Mouse (Mus musculus) liver, embryonic 15.5 days (tissue): ENCODE measurements around the gene Cyp2ab1. TPM values are rescaled to one million over a fixed set of nuclear protein-coding genes. Genes with fewer than 3 reads are reported as not detected.

ENCODE experiments used
- ATAC-seq: fragments of 200-750 bp; cut with Nextera tagmentation; 2 replicates; pipeline ENCODE4 v1.8.0; 2017; ENCODE audit warnings: moderate number of reproducible peaks, mild to moderate bottlenecking, moderate library complexity; ENCODE audit not compliant: insufficient read depth
- H3K27ac ChIP-seq: fragments of 300-500 bp; sonication (generic); replicated peaks from 2 replicates; pipeline ENCODE4 v1.5.1; 2015; ENCODE audit warnings: mild to moderate bottlenecking, inconsistent platforms
- H3K27me3 ChIP-seq: fragments of 300-500 bp; sonication (generic); 2 replicates; pipeline ENCODE4 v1.6.1; 2015; ENCODE audit warnings: mild to moderate bottlenecking, inconsistent platforms
- H3K36me3 ChIP-seq: fragments of 300-500 bp; sonication (generic); replicated peaks from 2 replicates; pipeline ENCODE4 v1.6.1; 2015; ENCODE audit warnings: moderate library complexity, mild to moderate bottlenecking, inconsistent platforms
- H3K4me1 ChIP-seq: fragments of 300-500 bp; sonication (generic); replicated peaks from 2 replicates; pipeline ENCODE4 v1.6.1; 2015; ENCODE audit warnings: inconsistent platforms
- H3K4me2 ChIP-seq: fragments of 300-500 bp; sonication (generic); 2 replicates; pipeline ENCODE4 v1.6.1; 2015; ENCODE audit warnings: moderate library complexity, mild to moderate bottlenecking, inconsistent platforms
- H3K4me3 ChIP-seq: fragments of 300-500 bp; sonication (generic); replicated peaks from 2 replicates; pipeline ENCODE4 v1.5.1; 2015; ENCODE audit warnings: mild to moderate bottlenecking, inconsistent platforms
- H3K9ac ChIP-seq: fragments of 300-500 bp; sonication (generic); 2 replicates; pipeline ENCODE4 v1.6.1; 2015; ENCODE audit warnings: moderate library complexity, mild to moderate bottlenecking, inconsistent platforms
- H3K9me3 ChIP-seq: fragments of 300-500 bp; sonication (generic); replicated peaks from 2 replicates; pipeline ENCODE4 v1.6.1; 2016; ENCODE audit warnings: inconsistent platforms
- WGBS: fragments of 180-500 bp; shearing (Covaris S2); methylation state at CpG from one replicate; pipeline ENCODE4 v1.1.7; 2015; ENCODE audit warnings: mixed read lengths; ENCODE audit not compliant: insufficient replicate concordance; 5-methylcytosine and 5-hydroxymethylcytosine counted together
- polyA plus RNA-seq: library from polyadenylated mRNA; unstranded; fragments of >200 nt; fragmentation: Nextera tagmentation; extraction: Ambion mirVana; gene quantifications from 2 replicates; pipeline ENCODE4 v1.2.1, GENCODE M21; 2015

Gene Cyp2ab1
- polyA plus RNA-seq, 1 experiment from 2014 or later: 0.03 TPM

DNA sequence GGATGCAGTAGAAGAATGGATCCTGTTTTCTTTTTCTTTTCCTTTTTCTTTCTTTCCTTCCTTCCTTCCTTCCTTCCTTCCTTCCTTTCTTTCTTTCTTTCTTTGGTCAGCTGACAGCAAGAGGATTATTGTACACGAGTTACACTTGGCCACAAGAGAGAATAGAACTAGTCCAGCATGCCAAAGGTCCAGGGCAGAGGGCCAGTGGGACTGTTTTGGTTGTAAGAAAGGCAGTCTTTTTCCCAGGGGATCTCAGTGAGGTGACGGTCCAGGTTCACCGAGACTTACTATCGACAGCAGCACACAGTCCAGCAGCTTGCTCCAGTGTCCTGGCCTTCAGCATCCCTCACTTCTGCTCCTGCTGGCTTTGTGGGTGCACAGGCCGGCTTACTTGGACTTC lies 3.1 kb upstream of the Cyp2ab1 start:
- Histone ChIP-seq H3K9ac (no peak overlapping the region), H3K4me2 (no peak overlapping the region), H3K9me3 (no peaks in the 10 kb centered on the region), H3K4me3 (no peak overlapping the region), H3K36me3 (peaks cover 23% of the 10 kb centered on the region), H3K27ac (no peak overlapping the region), H3K4me1 (no peaks in the 10 kb centered on the region), H3K27me3 (no peaks in the 10 kb centered on the region)
- no peak for ATAC-seq
- 75% methylated on average over 5 of the region's 5 CpGs for WGBS

DNA sequence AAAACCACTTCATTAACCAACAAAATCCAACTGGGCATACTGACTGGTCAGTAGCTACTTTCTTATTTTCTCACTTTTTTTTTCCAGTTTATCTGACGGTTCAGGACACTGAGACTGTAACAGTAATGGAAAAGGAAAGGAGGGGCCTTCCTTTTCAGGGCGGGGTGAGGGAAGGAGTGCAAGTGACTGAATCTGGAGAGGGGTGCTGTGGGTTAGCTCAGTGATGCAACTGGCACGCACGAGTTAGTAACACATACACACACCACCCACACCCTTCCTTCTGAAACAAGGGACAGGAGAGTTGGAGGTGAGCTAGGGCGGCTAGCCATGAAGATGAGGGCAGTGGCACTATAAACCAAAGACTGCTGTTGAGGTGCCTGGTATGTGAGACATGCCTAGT lies 1.3 kb downstream of the Cyp2ab1 start:
- H3K4me2 ChIP-seq: no peak overlapping the region
- 41% methylated on average over 5 of the region's 5 CpGs for WGBS
- no peaks in the 10 kb centered on the region for H3K36me3 ChIP-seq
- H3K9me3 ChIP-seq: no peaks in the 10 kb centered on the region
- no peaks in the 10 kb centered on the region for H3K27me3 ChIP-seq
- H3K9ac ChIP-seq: no peak overlapping the region
- no peak for ATAC-seq
- H3K4me3 ChIP-seq: no peak overlapping the region
- no peaks in the 10 kb centered on the region for H3K4me1 ChIP-seq
- no peak overlapping the region for H3K27ac ChIP-seq

DNA sequence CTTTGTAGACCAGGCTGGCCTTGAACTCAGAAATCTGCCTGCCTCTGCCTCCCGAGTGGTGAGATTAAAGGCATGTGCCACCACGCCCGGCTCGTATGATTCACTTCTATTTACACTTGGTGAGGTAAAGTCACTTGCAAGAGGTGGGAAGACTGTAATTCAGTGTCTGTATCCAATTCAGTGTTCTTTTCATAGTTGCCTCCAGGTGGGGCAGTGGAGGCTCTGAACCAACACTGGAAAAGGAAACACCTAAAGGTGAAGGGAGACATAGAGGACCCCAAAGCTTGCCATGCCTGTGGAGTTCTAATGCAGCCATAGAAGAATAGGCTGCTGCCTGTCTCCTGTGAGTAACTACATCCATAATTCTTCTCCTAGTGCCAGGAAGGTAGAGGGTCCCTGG lies 2.9 kb downstream of the Cyp2ab1 start:
- H3K36me3 ChIP-seq: no peaks in the 10 kb centered on the region
- 66% methylated on average over 4 of the region's 4 CpGs for WGBS
- H3K27me3 ChIP-seq: no peaks in the 10 kb centered on the region
- H3K27ac ChIP-seq: no peak overlapping the region
- no peak overlapping the region for H3K4me3 ChIP-seq
- H3K4me1 ChIP-seq: no peaks in the 10 kb centered on the region
- no peaks in the 10 kb centered on the region for H3K9me3 ChIP-seq
- H3K9ac ChIP-seq: no peak overlapping the region
- no peak overlapping the region for H3K4me2 ChIP-seq
- ATAC-seq: no peak

DNA sequence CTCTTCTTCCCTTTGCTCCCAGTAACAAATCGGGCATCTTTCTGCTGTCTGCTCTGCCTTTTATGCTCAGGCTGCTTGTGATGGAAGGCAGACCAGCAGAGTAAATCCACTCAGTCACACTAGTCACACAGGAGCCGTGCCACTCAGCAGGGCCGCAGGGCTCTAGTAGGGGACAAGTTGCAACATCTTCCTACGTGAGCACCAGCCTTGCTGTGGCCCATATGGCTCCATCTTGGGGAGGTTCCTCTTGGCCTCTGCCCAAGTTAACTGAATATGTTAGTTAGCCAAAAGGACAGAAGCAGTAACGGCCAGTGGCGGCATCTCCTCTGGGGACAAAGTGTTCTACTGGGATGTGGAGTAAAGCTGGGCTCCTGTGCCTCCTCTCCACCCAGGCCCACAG lies 8.4 kb downstream of the Cyp2ab1 start:
- no peak for ATAC-seq
- H3K36me3 ChIP-seq: no peaks in the 10 kb centered on the region
- WGBS: 62% methylated on average over 6 of the region's 6 CpGs

DNA sequence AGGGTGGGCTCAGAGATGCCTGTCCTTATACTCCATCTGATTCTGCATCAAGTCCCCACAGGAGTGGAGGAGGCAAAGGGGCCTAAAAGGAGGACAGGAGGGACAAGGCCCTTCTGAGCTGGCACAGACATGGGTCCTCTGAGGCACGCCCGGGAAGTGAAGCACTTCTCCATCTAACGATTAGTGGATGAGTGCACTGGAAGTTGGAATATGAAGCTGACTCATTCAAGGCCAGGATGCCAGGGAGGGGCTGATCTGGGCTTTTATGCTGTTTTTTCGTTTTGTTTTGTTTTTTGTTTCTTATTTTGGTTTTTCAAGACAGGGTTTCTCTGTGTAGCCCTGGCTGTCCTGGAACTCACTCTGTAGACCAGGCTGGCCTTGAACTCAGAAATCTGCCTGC lies 9.9 kb downstream of the Cyp2ab1 start:
- Histone ChIP-seq H3K27me3 (no peaks in the 10 kb centered on the region), H3K4me1 (no peaks in the 10 kb centered on the region), H3K27ac (no peak overlapping the region), H3K9me3 (no peaks in the 10 kb centered on the region), H3K36me3 (no peaks in the 10 kb centered on the region), H3K4me2 (no peak overlapping the region), H3K4me3 (no peak overlapping the region), H3K9ac (no peak overlapping the region)
- WGBS: 60% methylated on average over 4 of the region's 4 CpGs
- ATAC-seq: no peak

More for the DNA sequence above, 8.4 kb downstream of the Cyp2ab1 start:
- Histone ChIP-seq H3K27me3 (no peaks in the 10 kb centered on the region), H3K9ac (no peak overlapping the region), H3K4me2 (no peak overlapping the region), H3K9me3 (no peaks in the 10 kb centered on the region), H3K4me3 (no peak overlapping the region), H3K4me1 (no peaks in the 10 kb centered on the region), H3K27ac (no peak overlapping the region)

DNA sequence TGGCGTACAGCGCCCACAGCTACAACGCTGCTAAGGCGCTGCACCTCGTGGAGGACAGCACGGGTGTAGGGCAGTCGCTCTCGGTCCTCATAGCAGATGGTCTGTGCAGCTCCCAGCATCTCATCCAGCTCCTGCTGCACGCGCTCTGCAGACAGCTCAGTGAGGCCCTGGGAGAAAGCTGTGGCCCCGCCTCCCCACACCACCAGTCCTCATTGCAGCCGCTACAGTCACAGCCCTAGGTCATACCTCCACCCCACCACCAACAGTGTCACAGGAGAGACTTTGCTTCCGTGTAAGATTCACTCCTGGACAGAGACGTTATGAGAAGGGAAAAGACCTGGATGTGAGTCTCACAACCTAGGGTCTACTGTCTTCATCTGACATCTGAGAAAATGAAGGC lies 12.9 kb downstream of the Cyp2ab1 start:
- no peaks in the 10 kb centered on the region for H3K27me3 ChIP-seq
- H3K9me3 ChIP-seq: no peaks in the 10 kb centered on the region
- H3K27ac ChIP-seq: no peak overlapping the region
- H3K4me2 ChIP-seq: no peak overlapping the region
- WGBS: 68% methylated on average over 14 of the region's 14 CpGs
- H3K4me1 ChIP-seq: no peaks in the 10 kb centered on the region
- no peak for ATAC-seq
- H3K36me3 ChIP-seq: no peaks in the 10 kb centered on the region
- H3K4me3 ChIP-seq: no peak overlapping the region
- no peak overlapping the region for H3K9ac ChIP-seq

DNA sequence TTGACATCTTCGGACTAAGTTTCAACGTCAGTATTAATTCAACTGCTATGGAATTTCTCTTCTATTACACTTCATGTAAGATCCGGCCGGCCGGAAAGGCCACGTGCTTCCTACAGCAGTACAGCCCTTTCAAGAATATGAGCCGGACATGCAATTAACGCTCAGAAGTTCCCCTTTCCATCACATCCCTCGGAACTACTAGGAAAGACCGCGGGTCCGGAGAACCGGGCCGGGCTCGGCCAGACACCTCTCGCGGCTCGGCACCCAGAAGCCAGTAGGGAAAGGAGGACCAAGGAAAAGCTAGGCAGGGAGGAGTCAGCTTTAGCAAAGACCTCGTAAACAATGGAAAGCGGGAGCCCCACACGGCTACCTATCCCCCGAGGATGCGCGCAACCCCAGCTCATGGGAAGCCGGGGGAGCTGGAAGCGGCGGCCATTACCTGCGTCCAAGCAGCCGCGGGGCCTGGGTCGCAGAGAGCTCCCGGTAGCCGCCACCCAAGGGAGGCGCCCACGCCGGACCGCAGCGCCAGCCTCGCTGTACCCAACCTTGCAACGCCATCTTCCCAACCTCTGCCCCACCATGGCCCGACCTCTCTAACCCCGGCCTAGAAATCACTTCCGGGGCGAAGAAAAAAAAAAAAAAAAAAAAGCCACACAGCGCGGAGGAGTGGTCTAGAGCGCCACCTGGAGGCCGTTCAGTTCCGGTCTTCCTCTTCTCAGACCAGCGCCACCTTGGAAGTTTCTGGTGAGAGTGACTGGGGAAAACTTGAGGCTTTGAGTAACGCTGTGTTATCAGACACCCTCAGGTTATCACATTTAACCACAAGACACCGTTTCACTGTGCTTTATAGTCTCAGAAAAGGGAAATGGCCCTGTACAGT lies 23.2 kb downstream of the Cyp2ab1 start, which contains the start of gene Parl:
Gene Parl, minus strand, starts transcription at position 618 of the 880 bp plus-strand sequence.
- H3K9ac ChIP-seq: peak within 1 kb of the TSS; percentile 75
- no peaks in the 10 kb centered on the region for H3K27me3 ChIP-seq
- H3K4me1 ChIP-seq: peaks cover 24% of the 10 kb centered on the region
- WGBS: under 1% methylated on average over 52 of the region's 52 CpGs
- peak within 1 kb of the TSS; percentile 58 for H3K27ac ChIP-seq
- peaks cover 10% of the 10 kb centered on the region for H3K36me3 ChIP-seq
- peak; percentile 91 for ATAC-seq
- peak within 1 kb of the TSS; percentile 80 for H3K4me3 ChIP-seq
- no peaks in the 10 kb centered on the region for H3K9me3 ChIP-seq
- H3K4me2 ChIP-seq: peak within 1 kb of the TSS; percentile 75

DNA sequence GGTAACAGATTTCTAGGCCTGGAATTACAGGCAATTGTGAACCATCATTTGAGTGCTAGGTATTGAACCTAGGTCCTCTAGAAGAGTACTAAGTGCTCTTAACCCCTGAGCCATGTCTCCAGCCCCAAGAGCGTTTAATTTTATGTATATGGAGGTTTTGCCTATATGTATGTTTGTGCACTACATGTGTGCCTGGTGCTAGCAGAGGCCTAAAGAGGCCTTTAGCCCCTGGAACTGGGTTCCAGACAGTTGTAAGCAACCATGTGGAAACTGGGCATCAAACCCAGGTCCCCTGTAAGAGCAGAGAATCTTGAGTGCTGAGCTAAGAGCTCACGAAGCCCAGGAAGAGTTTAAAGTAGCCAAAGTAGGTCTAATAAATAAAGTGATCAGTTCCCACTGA lies 25.1 kb downstream of the Cyp2ab1 start:
- Histone ChIP-seq H3K27me3 (no peaks in the 10 kb centered on the region), H3K9ac (no peak overlapping the region), H3K4me2 (no peak overlapping the region), H3K36me3 (peaks cover 25% of the 10 kb centered on the region), H3K9me3 (no peaks in the 10 kb centered on the region), H3K27ac (no peak overlapping the region), H3K4me1 (peaks cover 24% of the 10 kb centered on the region), H3K4me3 (no peak overlapping the region)
- ATAC-seq: no peak
- 82% methylated on average over 2 of the region's 2 CpGs for WGBS

DNA sequence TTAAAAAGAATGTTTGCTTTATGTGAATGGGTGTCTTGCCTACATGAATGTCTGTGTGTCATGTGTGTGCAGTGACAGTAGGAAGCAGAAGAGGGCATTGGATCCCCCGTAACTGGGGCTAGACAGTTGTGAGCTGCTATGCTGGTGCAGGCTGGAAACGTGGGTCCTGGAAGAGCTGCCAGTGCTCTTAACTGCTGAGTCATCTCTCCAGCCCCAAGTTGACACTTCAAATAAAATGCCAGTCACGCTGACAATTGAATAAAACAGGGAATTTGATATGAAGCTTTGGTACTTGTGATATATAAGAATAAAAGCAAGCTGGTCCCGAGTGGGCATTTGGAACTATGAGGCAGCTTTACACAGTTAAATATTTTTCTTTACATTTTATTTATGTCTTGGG lies 45.0 kb downstream of the Cyp2ab1 start:
- Histone ChIP-seq H3K9me3 (no peaks in the 10 kb centered on the region), H3K4me3 (no peak overlapping the region), H3K27ac (no peak overlapping the region), H3K27me3 (no peaks in the 10 kb centered on the region), H3K4me2 (no peak overlapping the region), H3K4me1 (no peaks in the 10 kb centered on the region), H3K9ac (no peak overlapping the region), H3K36me3 (peaks cover 58% of the 10 kb centered on the region)
- ATAC-seq: no peak
- 55% methylated on average over 4 of the region's 4 CpGs for WGBS

DNA sequence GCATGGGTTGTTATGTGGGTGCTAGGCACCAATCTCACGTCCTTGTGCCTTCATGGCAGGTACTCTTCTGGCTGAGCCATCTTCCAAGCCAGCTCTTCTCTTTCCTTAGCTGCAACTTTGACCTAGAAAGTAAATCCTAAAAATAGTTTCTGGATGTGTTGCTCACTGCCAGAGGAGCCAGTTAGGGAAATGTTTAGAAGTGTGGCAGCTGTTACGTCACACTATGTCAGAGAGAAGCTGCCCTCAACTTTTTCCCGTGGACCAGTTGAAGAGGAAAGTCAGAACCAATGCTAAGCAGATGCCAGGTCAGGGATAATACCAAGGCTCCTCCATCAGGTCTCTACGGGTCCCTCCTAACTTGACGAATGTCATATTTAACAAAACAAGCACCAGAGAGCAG lies 45.8 kb downstream of the Cyp2ab1 start:
- WGBS: 73% methylated on average over 5 of the region's 5 CpGs
- Histone ChIP-seq H3K9ac (no peak overlapping the region), H3K27ac (no peak overlapping the region), H3K27me3 (no peaks in the 10 kb centered on the region), H3K4me3 (no peak overlapping the region), H3K9me3 (no peaks in the 10 kb centered on the region), H3K4me1 (no peaks in the 10 kb centered on the region), H3K36me3 (peaks cover 52% of the 10 kb centered on the region), H3K4me2 (no peak overlapping the region)
- ATAC-seq: no peak

DNA sequence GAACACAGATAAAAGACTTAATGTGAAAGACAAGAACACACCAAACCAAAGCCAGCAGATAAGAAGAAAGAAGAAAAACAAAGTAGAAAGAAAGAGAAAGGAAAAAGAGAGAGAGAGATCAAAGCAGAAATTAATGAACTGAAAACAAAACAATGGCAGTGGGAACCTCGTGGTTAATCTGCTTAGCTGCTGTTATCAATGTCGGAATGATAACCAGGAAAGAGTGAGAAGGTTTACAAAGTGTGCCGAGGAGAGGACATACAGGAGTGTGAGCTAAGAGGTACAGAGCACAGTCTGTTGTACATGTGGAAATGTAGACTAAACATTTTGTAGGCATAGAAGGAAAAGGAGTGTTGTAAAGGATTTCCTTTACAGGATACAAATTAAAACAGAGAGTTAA lies 52.2 kb downstream of the Cyp2ab1 start:
- no peaks in the 10 kb centered on the region for H3K27me3 ChIP-seq
- H3K4me2 ChIP-seq: no peak overlapping the region
- H3K9ac ChIP-seq: no peak overlapping the region
- no peaks in the 10 kb centered on the region for H3K9me3 ChIP-seq
- 13% methylated on average over 3 of the region's 3 CpGs for WGBS
- 0 out of 2 replicates have a peak, but pooled peaks cover 1% of the 10 kb centered on the region for H3K36me3 ChIP-seq
- no peak overlapping the region for H3K27ac ChIP-seq
- no peaks in the 10 kb centered on the region for H3K4me1 ChIP-seq
- no peak for ATAC-seq
- no peak overlapping the region for H3K4me3 ChIP-seq

DNA sequence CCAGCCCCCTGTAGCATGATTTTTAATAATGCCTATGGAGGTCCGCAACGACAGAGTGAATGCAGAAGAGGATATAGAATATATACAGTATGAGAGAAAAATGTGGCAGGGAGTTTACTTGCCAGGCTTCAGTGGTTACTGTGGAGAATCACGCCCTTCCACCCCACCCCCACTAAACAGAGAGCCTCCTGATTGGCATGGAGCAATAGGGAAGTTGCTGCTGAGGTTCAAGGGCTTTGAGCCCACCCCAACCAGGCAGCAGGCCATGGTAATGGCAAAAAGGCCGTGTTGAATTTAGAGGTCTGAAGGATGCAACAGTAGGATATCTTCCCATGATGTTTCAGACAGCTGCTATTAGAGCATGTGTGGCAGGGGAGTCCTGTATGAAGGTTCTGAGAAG lies 53.9 kb downstream of the Cyp2ab1 start:
- Histone ChIP-seq H3K27me3 (no peaks in the 10 kb centered on the region), H3K4me1 (no peaks in the 10 kb centered on the region), H3K9me3 (no peaks in the 10 kb centered on the region), H3K4me2 (no peak overlapping the region), H3K27ac (no peak overlapping the region), H3K4me3 (no peak overlapping the region), H3K9ac (no peak overlapping the region), H3K36me3 (no peaks in the 10 kb centered on the region)
- 48% methylated on average over 4 of the region's 4 CpGs for WGBS
- no peak for ATAC-seq
